Mouse (Mus musculus): Measurements from ENCODE around the gene Rabgap1l.
A peak's percentile ranks its signal among the peaks of the same experiment; 100 is the strongest.

- TF ChIP-seq EP300 (IDR thresholded peaks at IDR 0.05; ENCODE audit: insufficient read depth, low read depth, low read length) (peak; percentile 75; the same call in 1 of the 2 replicates), POLR2A (IDR thresholded peaks at IDR 0.05; ENCODE audit: insufficient read depth, low read depth, low read length) (no peak), CTCF (IDR thresholded peaks at IDR 0.05) (no peak)
These were observed 99.9 kb downstream of the Rabgap1l start for GRCm38 (mm10) chr1:160693094-160693447.
